In genomic region chr11:111065635-111066298, GRCm38 (mm10) we compare ENCODE assay signal across 8 mouse cellular contexts. TPM values are rescaled to one million over a fixed set of nuclear protein-coding genes. Genes with fewer than 3 reads are reported as not detected.
DNase-seq lines count a peak whose midpoint lies in the region; ATAC-seq and TF ChIP-seq lines count a peak whose summit lies in the region.

Gene Kcnj2 (plus strand): TSS chr11:111066164.

- H3K27me3 ChIP-seq in embryonic facial prominence, embryonic 13.5 days, result no peaks in the 10 kb centered on the region
- no peaks in the 10 kb centered on the region for H3K27me3 ChIP-seq in heart, adult 2 months (ENCODE audit: control insufficient read depth, insufficient read depth, low read length)
- no peaks in the 10 kb centered on the region for H3K27me3 ChIP-seq in kidney, adult 2 months (replicated peaks; ENCODE audit: control insufficient read depth, insufficient read depth, low read length)
- no peaks in the 10 kb centered on the region for H3K27me3 ChIP-seq in limb, embryonic 11.5 days (ENCODE audit: control insufficient read depth, insufficient read depth, low read length)
- peaks cover 22% of the 10 kb centered on the region for H3K27me3 ChIP-seq in midbrain, embryonic 13.5 days
- no peaks in the 10 kb centered on the region for H3K27me3 ChIP-seq in small intestine, adult 2 months (ENCODE audit: control insufficient read depth, insufficient read depth, low read length)

- no peaks in the 10 kb centered on the region for H3K9me3 ChIP-seq in embryonic facial prominence, embryonic 13.5 days
- H3K9me3 ChIP-seq in limb, embryonic 11.5 days (ENCODE audit: control insufficient read depth, low read length), result no peaks in the 10 kb centered on the region
- H3K9me3 ChIP-seq in midbrain, embryonic 13.5 days, result no peaks in the 10 kb centered on the region

- H3K4me1 ChIP-seq in embryonic facial prominence, embryonic 13.5 days, result peaks cover 22% of the 10 kb centered on the region
- peaks cover 2% of the 10 kb centered on the region; the same call in 1 of the 2 replicates for H3K4me1 ChIP-seq in heart, adult 2 months (ENCODE audit: control insufficient read depth, insufficient read depth, low read length)
- H3K4me1 ChIP-seq in kidney, adult 2 months (ENCODE audit: control insufficient read depth, insufficient read depth, low read length), result no peaks in the 10 kb centered on the region; the same call in 1 of the 2 replicates
- H3K4me1 ChIP-seq in limb, embryonic 11.5 days (ENCODE audit: control insufficient read depth, insufficient read depth, low read length), result no peaks in the 10 kb centered on the region
- peaks cover 32% of the 10 kb centered on the region for H3K4me1 ChIP-seq in midbrain, embryonic 13.5 days (replicated peaks)
- peaks cover 4% of the 10 kb centered on the region; the same call in 1 of the 2 replicates for H3K4me1 ChIP-seq in small intestine, adult 2 months (ENCODE audit: control insufficient read depth, insufficient read depth, insufficient read length, low read length)

- peak; percentile 95 for ATAC-seq in embryonic facial prominence, embryonic 13.5 days (ENCODE audit: insufficient number of reproducible peaks, insufficient read depth, low FRiP score, low TSS enrichment, low read depth)
- peak; percentile 99 for ATAC-seq in limb, embryonic 11.5 days (ENCODE audit: insufficient number of reproducible peaks, low FRiP score, low TSS enrichment, low read depth)
- peak; percentile 99 for ATAC-seq in midbrain, embryonic 13.5 days

- H3K27ac ChIP-seq in embryonic facial prominence, embryonic 13.5 days, result peak within 1 kb of the TSS; percentile 72
- peak within 1 kb of the TSS; percentile 89 for H3K27ac ChIP-seq in heart, adult 2 months
- H3K27ac ChIP-seq in kidney, adult 2 months (ENCODE audit: insufficient read depth, low read depth, low read length), result peak within 1 kb of the TSS; percentile 49
- no peak within 1 kb of the TSS for H3K27ac ChIP-seq in limb, embryonic 11.5 days (replicated peaks; ENCODE audit: low read depth, low read length)
- peak within 1 kb of the TSS; percentile 56 for H3K27ac ChIP-seq in midbrain, embryonic 13.5 days
- H3K27ac ChIP-seq in small intestine, adult 2 months (ENCODE audit: insufficient read depth, low read depth, low read length), result peak within 1 kb of the TSS; percentile 79

- H3K9ac ChIP-seq in embryonic facial prominence, embryonic 13.5 days, result peak within 1 kb of the TSS; percentile 72
- peak within 1 kb of the TSS; percentile 71 for H3K9ac ChIP-seq in heart, adult 2 months (ENCODE audit: low read depth, low read length)
- peak within 1 kb of the TSS; percentile 45 for H3K9ac ChIP-seq in limb, embryonic 11.5 days (ENCODE audit: low read length)
- H3K9ac ChIP-seq in midbrain, embryonic 13.5 days (replicated peaks), result peak within 1 kb of the TSS; percentile 68

- intact Hi-C loops in heart, adult 2 months (cut with DNase I), result loop anchor here (1.0 to 10.0 kb wide), 6 partner anchors 47 to 529 kb away; no protein-coding TSS in a partner anchor

- DNase-seq in adrenal gland, postnatal 4 days (ENCODE audit: low spot score in 2 of 2), result peak; percentile 80 to 87
- DNase-seq in heart, adult 2 months, result peak; percentile 95 to 97
- DNase-seq in kidney, adult 2 months, result peak; percentile 97
- DNase-seq in limb, embryonic 11.5 days (ENCODE audit: low spot score), result peak; percentile 93
- DNase-seq in adipocyte (ENCODE audit: low spot score), result no peak

- TF ChIP-seq CTCF in heart, adult 2 months (IDR thresholded peaks at IDR 0.05), result peak; percentile 36
- no peak for TF ChIP-seq CTCF in kidney, adult 2 months (conservative IDR thresholded peaks at IDR 0.05; ENCODE audit: insufficient read depth, insufficient read length, low read depth, low read length)
- no peak for TF ChIP-seq CTCF in small intestine, adult 2 months (IDR thresholded peaks at IDR 0.05; ENCODE audit: extremely low read depth, insufficient read length, insufficient replicate concordance, low read depth, low read length)

- peak; percentile 100 for TF ChIP-seq POLR2A in heart, adult 2 months (IDR thresholded peaks at IDR 0.05; ENCODE audit: insufficient read depth, low read depth, low read length)
- peak; percentile 96 for TF ChIP-seq POLR2A in kidney, adult 2 months (IDR thresholded peaks at IDR 0.05; ENCODE audit: low read depth, low read length)
- TF ChIP-seq POLR2A in small intestine, adult 2 months (IDR thresholded peaks at IDR 0.05; ENCODE audit: low read depth, low read length), result peak; percentile 94

- peak within 1 kb of the TSS; percentile 55 for H3K4me3 ChIP-seq in embryonic facial prominence, embryonic 13.5 days
- H3K4me3 ChIP-seq in heart, adult 2 months, result peak within 1 kb of the TSS; percentile 63
- peak within 1 kb of the TSS; percentile 96 for H3K4me3 ChIP-seq in kidney, adult 2 months (ENCODE audit: insufficient read depth, low read depth, low read length)
- peak within 1 kb of the TSS; percentile 56 for H3K4me3 ChIP-seq in limb, embryonic 11.5 days (ENCODE audit: low read depth, low read length)
- H3K4me3 ChIP-seq in midbrain, embryonic 13.5 days (replicated peaks), result peak within 1 kb of the TSS; percentile 67
- peak within 1 kb of the TSS; percentile 72 for H3K4me3 ChIP-seq in small intestine, adult 2 months (ENCODE audit: low read depth, low read length)

- WGBS in embryonic facial prominence, embryonic 13.5 days, result under 1% methylated on average over 28 of the region's 28 CpGs
- under 1% methylated on average over 28 of the region's 28 CpGs for WGBS in heart, adult 2 months
- under 1% methylated on average over 28 of the region's 28 CpGs for WGBS in kidney, adult 2 months
- WGBS in limb, embryonic 11.5 days, result 0% methylated on average over 23 of the region's 28 CpGs
- under 1% methylated on average over 27 of the region's 28 CpGs for WGBS in midbrain, embryonic 13.5 days
- WGBS in small intestine, adult 2 months, result under 1% methylated on average over 28 of the region's 28 CpGs

- H3K79me2 ChIP-seq in heart, adult 2 months (replicated peaks; ENCODE audit: control insufficient read depth, insufficient read depth, low read length), result no peaks in the 10 kb centered on the region

- TF ChIP-seq EP300 in heart, adult 2 months (IDR thresholded peaks at IDR 0.05; ENCODE audit: insufficient read depth, low read depth, low read length), result no peak; the same call in 1 of the 2 replicates

- H3K4me2 ChIP-seq in embryonic facial prominence, embryonic 13.5 days, result peak within 1 kb of the TSS; percentile 91
- H3K4me2 ChIP-seq in limb, embryonic 11.5 days (ENCODE audit: low read depth, severe bottlenecking), result peak within 1 kb of the TSS; percentile 94
- peak within 1 kb of the TSS; percentile 95 for H3K4me2 ChIP-seq in midbrain, embryonic 13.5 days (replicated peaks)

- no peaks in the 10 kb centered on the region for H3K36me3 ChIP-seq in embryonic facial prominence, embryonic 13.5 days
- H3K36me3 ChIP-seq in heart, adult 2 months (ENCODE audit: control insufficient read depth, insufficient read depth, low read length), result peaks cover 1% of the 10 kb centered on the region
- H3K36me3 ChIP-seq in kidney, adult 2 months (ENCODE audit: control insufficient read depth, insufficient read depth, low read length), result no peaks in the 10 kb centered on the region
- H3K36me3 ChIP-seq in limb, embryonic 11.5 days (ENCODE audit: control insufficient read depth, insufficient read depth, low read length), result no peaks in the 10 kb centered on the region
- H3K36me3 ChIP-seq in midbrain, embryonic 13.5 days, result no peaks in the 10 kb centered on the region
- no peaks in the 10 kb centered on the region for H3K36me3 ChIP-seq in small intestine, adult 2 months (ENCODE audit: control insufficient read depth, insufficient read depth, low read length)

RNA-seq across cellular contexts. Expression of gene Kcnj2, which starts in this region (rescaled TPM):
- 1 to 10 TPM; 5.2 to 5.8 TPM for total RNA-seq in adrenal gland, postnatal 4 days (2021)
- 5.0 and 5.4 TPM in 2 replicates for polyA plus RNA-seq in embryonic facial prominence, embryonic 13.5 days (2015; fragmentation: Nextera tagmentation; extraction: Ambion mirVana)
- 10 to 100 TPM; 25.0 to 48.7 TPM for total RNA-seq in heart, adult 2 months (2021)
- 10.1 and 25.8 TPM in 2 replicates for polyA plus RNA-seq in heart, adult 2 months (2012; rRNA removed)
- 0.73 and 1.1 TPM in 2 replicates for polyA plus RNA-seq in kidney, adult 2 months (2012; rRNA removed)
- polyA plus RNA-seq in limb, embryonic 11.5 days (2014; fragmentation: Nextera tagmentation; extraction: Ambion mirVana), result 1.4 and 1.8 TPM in 2 replicates
- 1.3 TPM in 2 replicates for polyA plus RNA-seq in midbrain, embryonic 13.5 days (2015; fragmentation: Nextera tagmentation; extraction: Ambion mirVana)
- 0.36 and 0.47 TPM in 2 replicates for polyA plus RNA-seq in small intestine, adult 2 months (2012; rRNA removed)
